Mouse (Mus musculus) neural tube, embryonic 15.5 days (tissue): Measurements from ENCODE around the gene Dst. TPM values are rescaled to one million over a fixed set of nuclear protein-coding genes. Genes with fewer than 3 reads are reported as not detected.

Source experiments
- ATAC-seq: fragments of 200-750 bp; cut with Nextera tagmentation; 2 replicates; pipeline ENCODE4 v1.8.0; 2017; ENCODE audit warnings: mild to moderate bottlenecking, moderate TSS enrichment, moderate library complexity; ENCODE audit not compliant: low FRiP score
- H3K27ac ChIP-seq: fragments of 300-500 bp; sonication (generic); replicated peaks from 2 replicates; pipeline ENCODE4 v1.5.1; 2015; ENCODE audit warnings: mild to moderate bottlenecking, inconsistent platforms
- H3K27me3 ChIP-seq: fragments of 300-500 bp; sonication (generic); replicated peaks from 2 replicates; pipeline ENCODE4 v1.6.1; 2015; ENCODE audit warnings: inconsistent platforms
- H3K36me3 ChIP-seq: fragments of 300-500 bp; sonication (generic); 2 replicates; pipeline ENCODE4 v1.6.1; 2015; ENCODE audit warnings: inconsistent platforms
- H3K4me1 ChIP-seq: fragments of 300-500 bp; sonication (generic); 2 replicates; pipeline ENCODE4 v1.6.1; 2015; ENCODE audit warnings: inconsistent platforms
- H3K4me2 ChIP-seq: fragments of 300-500 bp; sonication (generic); 2 replicates; pipeline ENCODE4 v1.6.1; 2015; ENCODE audit warnings: inconsistent platforms, mild to moderate bottlenecking, moderate library complexity
- H3K4me3 ChIP-seq: fragments of 300-500 bp; sonication (generic); replicated peaks from 2 replicates; pipeline ENCODE4 v1.5.1; 2015; ENCODE audit warnings: mild to moderate bottlenecking, inconsistent platforms
- H3K9ac ChIP-seq: fragments of 300-500 bp; sonication (generic); replicated peaks from 2 replicates; pipeline ENCODE4 v1.6.1; 2015; ENCODE audit warnings: mild to moderate bottlenecking, inconsistent platforms
- H3K9me3 ChIP-seq: fragments of 300-500 bp; sonication (generic); replicated peaks from 2 replicates; pipeline ENCODE4 v1.6.1; 2016; ENCODE audit warnings: inconsistent platforms
- WGBS: fragments of 180-500 bp; shearing (Covaris S2); methylation state at CpG from one replicate; pipeline ENCODE4 v1.1.7; 2015; ENCODE audit warnings: mixed read lengths; 5-methylcytosine and 5-hydroxymethylcytosine counted together
- polyA plus RNA-seq: library from polyadenylated mRNA; unstranded; fragments of >200 nt; fragmentation: Nextera tagmentation; extraction: Ambion mirVana; gene quantifications from 2 replicates; pipeline ENCODE4 v1.2.1, GENCODE M21; 2015

Gene Dst
- polyA plus RNA-seq, 1 experiment from 2014 or later: 38.0 TPM

- 0 out of 2 replicates have a peak, but pooled peaks cover 5% of the 10 kb centered on the region for H3K36me3 ChIP-seq
- no peaks in the 10 kb centered on the region for H3K9me3 ChIP-seq
- H3K9ac ChIP-seq: no peak overlapping the region
- no peaks in the 10 kb centered on the region for H3K27me3 ChIP-seq
- H3K27ac ChIP-seq: no peak overlapping the region
- H3K4me1 ChIP-seq: no peaks in the 10 kb centered on the region
- no peak overlapping the region for H3K4me2 ChIP-seq
- no peak for ATAC-seq
- WGBS: 93% methylated on average over 6 of the region's 6 CpGs
- no peak overlapping the region for H3K4me3 ChIP-seq
Measured at GRCm38 (mm10) chr1:33898373-33898772, 9.7 kb upstream of the Dst start.

GRCm38 (mm10) chr1:33900175-33900574 lies 7.8 kb upstream of the Dst start:
- no peak for ATAC-seq
- Histone ChIP-seq H3K36me3 (0 out of 2 replicates have a peak, but pooled peaks cover 5% of the 10 kb centered on the region), H3K27ac (no peak overlapping the region), H3K27me3 (no peaks in the 10 kb centered on the region), H3K4me1 (no peaks in the 10 kb centered on the region), H3K9ac (no peak overlapping the region), H3K9me3 (no peaks in the 10 kb centered on the region), H3K4me3 (no peak overlapping the region), H3K4me2 (no peak overlapping the region)
- 85% methylated on average over 8 of the region's 8 CpGs for WGBS

GRCm38 (mm10) chr1:33903587-33903986 lies 4.4 kb upstream of the Dst start:
- no peak overlapping the region for H3K4me3 ChIP-seq
- peak overlapping the region; percentile 3; the same call in 1 of the 2 replicates for H3K4me2 ChIP-seq
- WGBS: 36% methylated on average over 9 of the region's 9 CpGs
- peaks cover 13% of the 10 kb centered on the region for H3K4me1 ChIP-seq
- H3K27ac ChIP-seq: no peak overlapping the region
- no peaks in the 10 kb centered on the region for H3K27me3 ChIP-seq
- no peak overlapping the region for H3K9ac ChIP-seq
- H3K9me3 ChIP-seq: no peaks in the 10 kb centered on the region
- no peak for ATAC-seq
- 0 out of 2 replicates have a peak, but pooled peaks cover 5% of the 10 kb centered on the region for H3K36me3 ChIP-seq

GRCm38 (mm10) chr1:33906216-33906615 lies 1.8 kb upstream of the Dst start:
- Histone ChIP-seq H3K27ac (peak overlapping the region; percentile 42), H3K27me3 (no peaks in the 10 kb centered on the region), H3K4me3 (peak overlapping the region; percentile 70), H3K9me3 (no peaks in the 10 kb centered on the region), H3K36me3 (0 out of 2 replicates have a peak, but pooled peaks cover 5% of the 10 kb centered on the region), H3K4me2 (peak overlapping the region; percentile 80), H3K4me1 (peaks cover 28% of the 10 kb centered on the region), H3K9ac (no peak overlapping the region)
- 36% methylated on average over 10 of the region's 10 CpGs for WGBS
- no peak for ATAC-seq

GRCm38 (mm10) chr1:33906927-33907326 lies 1.1 kb upstream of the Dst start:
- 0 out of 2 replicates have a peak, but pooled peaks cover 5% of the 10 kb centered on the region for H3K36me3 ChIP-seq
- no peaks in the 10 kb centered on the region for H3K9me3 ChIP-seq
- peak; percentile 61 for ATAC-seq
- H3K4me3 ChIP-seq: peak overlapping the region; percentile 70
- H3K27me3 ChIP-seq: no peaks in the 10 kb centered on the region
- peak overlapping the region; percentile 68 for H3K9ac ChIP-seq
- WGBS: under 1% methylated on average over 20 of the region's 20 CpGs
- peak overlapping the region; percentile 93 for H3K27ac ChIP-seq
- peaks cover 28% of the 10 kb centered on the region for H3K4me1 ChIP-seq
- H3K4me2 ChIP-seq: peak overlapping the region; percentile 80

- Histone ChIP-seq H3K36me3 (0 out of 2 replicates have a peak, but pooled peaks cover under 1% of the 10 kb centered on the region), H3K9me3 (no peaks in the 10 kb centered on the region), H3K4me3 (peak within 1 kb of the TSS; percentile 70), H3K27ac (peak within 1 kb of the TSS; percentile 93), H3K4me2 (peak within 1 kb of the TSS; percentile 80), H3K9ac (peak within 1 kb of the TSS; percentile 68), H3K4me1 (peaks cover 28% of the 10 kb centered on the region), H3K27me3 (no peaks in the 10 kb centered on the region)
- peak; percentile 89 for ATAC-seq
- 0% methylated on average over 82 of the region's 110 CpGs for WGBS
Measured at GRCm38 (mm10) chr1:33907421-33908190, 419 bp upstream of the Dst start, which contains the start of gene Bend6. Gene Bend6, minus strand, starts transcription at chr1:33907816.

GRCm38 (mm10) chr1:33911589-33911988 lies 3.6 kb downstream of the Dst start:
- no peak for ATAC-seq
- Histone ChIP-seq H3K4me1 (peaks cover 19% of the 10 kb centered on the region), H3K9me3 (no peaks in the 10 kb centered on the region), H3K9ac (no peak overlapping the region), H3K4me2 (no peak overlapping the region), H3K36me3 (peaks cover 9% of the 10 kb centered on the region), H3K4me3 (no peak overlapping the region), H3K27ac (no peak overlapping the region), H3K27me3 (no peaks in the 10 kb centered on the region)
- WGBS: 86% methylated on average over 8 of the region's 8 CpGs

- no peak overlapping the region for H3K27ac ChIP-seq
- H3K4me2 ChIP-seq: no peak overlapping the region
- H3K9me3 ChIP-seq: no peaks in the 10 kb centered on the region
- no peak overlapping the region for H3K9ac ChIP-seq
- WGBS: 93% methylated on average over 5 of the region's 5 CpGs
- ATAC-seq: no peak
- H3K4me3 ChIP-seq: no peak overlapping the region
- peaks cover 13% of the 10 kb centered on the region for H3K36me3 ChIP-seq
- no peaks in the 10 kb centered on the region for H3K4me1 ChIP-seq
- H3K27me3 ChIP-seq: no peaks in the 10 kb centered on the region
Measured at GRCm38 (mm10) chr1:33916554-33916953, 8.5 kb downstream of the Dst start.

- Histone ChIP-seq H3K36me3 (0 out of 2 replicates have a peak, but pooled peaks cover 3% of the 10 kb centered on the region), H3K4me2 (no peak overlapping the region), H3K9me3 (no peaks in the 10 kb centered on the region), H3K27ac (no peak overlapping the region), H3K4me3 (no peak overlapping the region), H3K9ac (no peak overlapping the region), H3K27me3 (no peaks in the 10 kb centered on the region), H3K4me1 (no peaks in the 10 kb centered on the region)
- ATAC-seq: no peak
- 77% methylated on average over 7 of the region's 7 CpGs for WGBS
Measured at GRCm38 (mm10) chr1:33922975-33923374, 14.9 kb downstream of the Dst start.

- Histone ChIP-seq H3K9me3 (no peaks in the 10 kb centered on the region), H3K27me3 (no peaks in the 10 kb centered on the region), H3K36me3 (no peaks in the 10 kb centered on the region), H3K27ac (no peak overlapping the region), H3K4me3 (no peak overlapping the region), H3K9ac (no peak overlapping the region), H3K4me2 (no peak overlapping the region), H3K4me1 (no peaks in the 10 kb centered on the region)
- ATAC-seq: no peak
- 90% methylated on average over 3 of the region's 3 CpGs for WGBS
Measured at GRCm38 (mm10) chr1:33925283-33925682, 17.3 kb downstream of the Dst start.

- Histone ChIP-seq H3K36me3 (no peaks in the 10 kb centered on the region), H3K4me1 (peaks cover 5% of the 10 kb centered on the region; the same call in 1 of the 2 replicates), H3K27me3 (no peaks in the 10 kb centered on the region), H3K4me2 (no peak overlapping the region), H3K9ac (no peak overlapping the region), H3K4me3 (no peak overlapping the region), H3K9me3 (no peaks in the 10 kb centered on the region), H3K27ac (no peak overlapping the region)
- WGBS: 91% methylated on average over 7 of the region's 7 CpGs
- no peak for ATAC-seq
Measured at GRCm38 (mm10) chr1:33927466-33927865, 19.4 kb downstream of the Dst start.

GRCm38 (mm10) chr1:33931791-33932190 lies 23.8 kb downstream of the Dst start:
- Histone ChIP-seq H3K9ac (no peak overlapping the region), H3K9me3 (no peaks in the 10 kb centered on the region), H3K36me3 (no peaks in the 10 kb centered on the region), H3K27me3 (no peaks in the 10 kb centered on the region), H3K4me3 (no peak overlapping the region), H3K4me2 (no peak overlapping the region), H3K4me1 (peaks cover 10% of the 10 kb centered on the region; the same call in 1 of the 2 replicates), H3K27ac (no peak overlapping the region)
- no peak for ATAC-seq
- WGBS: 42% methylated on average over 8 of the region's 8 CpGs
